Mouse (Mus musculus): ENCODE results near the gene Stat1. TPM values are rescaled to one million over a fixed set of nuclear protein-coding genes. Genes with fewer than 3 reads are reported as not detected.

The Stat1 gene
- polyA plus RNA-seq, 1 experiment from 2014 or later = 15.0 TPM

DNA sequence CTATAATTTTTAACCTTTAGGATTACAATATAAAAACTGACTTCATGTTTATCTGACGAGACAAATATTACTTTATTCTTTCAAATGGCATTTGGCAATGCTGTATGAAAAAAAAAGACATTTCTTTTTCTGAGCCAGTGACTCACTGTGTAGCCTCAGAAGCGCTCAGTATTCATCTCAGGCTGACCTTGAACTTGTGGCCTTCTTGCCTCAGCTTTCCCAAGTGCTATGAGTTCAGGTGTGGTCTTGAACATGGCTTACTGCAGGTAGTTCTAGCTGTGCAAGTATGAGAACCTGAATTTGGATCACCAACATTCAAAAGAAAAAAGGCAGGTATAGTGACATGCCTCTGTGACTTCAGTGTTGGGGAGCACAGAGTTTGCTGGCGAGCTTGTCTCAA is 1.8 kb downstream of the Stat1 start:
- H3K4me1 ChIP-seq (ENCODE audit: control insufficient read depth, insufficient read depth, low read length) = no peaks in the 10 kb centered on the region
- no peaks in the 10 kb centered on the region for H3K27me3 ChIP-seq (ENCODE audit: control insufficient read depth, insufficient read depth, low read length)
- no peak overlapping the region for H3K4me3 ChIP-seq (ENCODE audit: low read depth, low read length)
- no peaks in the 10 kb centered on the region for H3K9me3 ChIP-seq (ENCODE audit: control insufficient read depth, low read length)
- WGBS = 89% methylated on average over 3 of the region's 3 CpGs
- no peak overlapping the region for H3K9ac ChIP-seq (ENCODE audit: low read length)
- H3K4me2 ChIP-seq = no peak overlapping the region
- no peaks in the 10 kb centered on the region for H3K36me3 ChIP-seq (ENCODE audit: control insufficient read depth, insufficient read depth, low read length)
- DNase-seq (ENCODE audit: low spot score, missing footprints) = no peak
- no peak for ATAC-seq (ENCODE audit: low FRiP score)
- H3K27ac ChIP-seq (ENCODE audit: low read depth, low read length) = no peak overlapping the region

DNA sequence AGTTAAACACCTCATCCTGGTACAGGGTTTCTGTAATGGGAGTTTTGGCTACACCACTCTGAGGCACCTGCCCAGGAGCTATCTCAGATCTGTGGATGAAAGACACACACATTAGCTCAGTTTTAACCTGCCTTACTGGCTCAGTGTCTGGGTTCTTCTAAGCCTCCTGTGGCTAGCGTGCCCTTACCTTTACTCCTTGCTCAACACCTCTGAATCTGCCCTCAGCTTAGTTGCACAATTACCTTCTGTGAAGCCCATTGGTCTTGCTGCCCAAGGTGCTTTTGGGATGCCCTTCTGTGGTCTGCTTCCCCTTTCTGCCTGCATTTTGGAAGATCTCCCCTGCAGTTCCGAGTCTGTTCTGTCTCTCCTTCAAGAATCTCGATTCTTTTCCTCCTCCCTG is 5.6 kb downstream of the Stat1 start:
- DNase-seq (ENCODE audit: low spot score, missing footprints) (no peak), ATAC-seq (ENCODE audit: low FRiP score) (no peak)
- H3K36me3 ChIP-seq (ENCODE audit: control insufficient read depth, insufficient read depth, low read length) = no peaks in the 10 kb centered on the region
- WGBS = 63% methylated on average over 3 of the region's 3 CpGs
- H3K9ac ChIP-seq (ENCODE audit: low read length) = no peak overlapping the region
- H3K27me3 ChIP-seq (ENCODE audit: control insufficient read depth, insufficient read depth, low read length) = no peaks in the 10 kb centered on the region
- no peak overlapping the region for H3K27ac ChIP-seq (ENCODE audit: low read depth, low read length)
- H3K4me1 ChIP-seq (ENCODE audit: control insufficient read depth, insufficient read depth, low read length) = no peaks in the 10 kb centered on the region
- H3K4me2 ChIP-seq = no peak overlapping the region
- no peaks in the 10 kb centered on the region for H3K9me3 ChIP-seq (ENCODE audit: control insufficient read depth, low read length)
- no peak overlapping the region for H3K4me3 ChIP-seq (ENCODE audit: low read depth, low read length)

DNA sequence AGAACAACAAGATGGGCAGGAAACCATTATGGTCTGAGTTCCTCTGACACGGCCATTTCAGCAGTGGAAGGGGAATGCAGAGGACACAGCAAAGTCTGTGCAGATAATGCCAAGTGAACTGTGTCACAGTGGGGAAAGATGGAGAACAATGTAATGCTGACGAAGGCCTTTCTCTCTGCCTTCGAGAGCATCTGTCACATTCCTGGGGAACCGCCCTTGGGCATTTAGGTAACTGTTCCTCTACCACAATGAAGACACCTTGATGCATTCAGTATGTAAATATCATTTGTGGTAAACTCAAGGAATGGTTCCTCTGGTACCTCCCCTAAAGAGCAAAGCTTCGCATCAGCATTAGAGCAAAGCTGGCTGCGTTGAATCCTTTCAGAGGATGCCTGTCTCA is 8.1 kb downstream of the Stat1 start:
- 90% methylated on average over 6 of the region's 6 CpGs for WGBS
- no peaks in the 10 kb centered on the region for H3K9me3 ChIP-seq (ENCODE audit: control insufficient read depth, low read length)
- no peak overlapping the region for H3K4me3 ChIP-seq (ENCODE audit: low read depth, low read length)
- H3K27ac ChIP-seq (ENCODE audit: low read depth, low read length) = no peak overlapping the region
- H3K9ac ChIP-seq (ENCODE audit: low read length) = no peak overlapping the region
- DNase-seq (ENCODE audit: low spot score, missing footprints) = no peak
- H3K36me3 ChIP-seq (ENCODE audit: control insufficient read depth, insufficient read depth, low read length) = no peaks in the 10 kb centered on the region
- no peaks in the 10 kb centered on the region for H3K4me1 ChIP-seq (ENCODE audit: control insufficient read depth, insufficient read depth, low read length)
- H3K4me2 ChIP-seq = no peak overlapping the region
- H3K27me3 ChIP-seq (ENCODE audit: control insufficient read depth, insufficient read depth, low read length) = no peaks in the 10 kb centered on the region
- no peak for ATAC-seq (ENCODE audit: low FRiP score)

DNA sequence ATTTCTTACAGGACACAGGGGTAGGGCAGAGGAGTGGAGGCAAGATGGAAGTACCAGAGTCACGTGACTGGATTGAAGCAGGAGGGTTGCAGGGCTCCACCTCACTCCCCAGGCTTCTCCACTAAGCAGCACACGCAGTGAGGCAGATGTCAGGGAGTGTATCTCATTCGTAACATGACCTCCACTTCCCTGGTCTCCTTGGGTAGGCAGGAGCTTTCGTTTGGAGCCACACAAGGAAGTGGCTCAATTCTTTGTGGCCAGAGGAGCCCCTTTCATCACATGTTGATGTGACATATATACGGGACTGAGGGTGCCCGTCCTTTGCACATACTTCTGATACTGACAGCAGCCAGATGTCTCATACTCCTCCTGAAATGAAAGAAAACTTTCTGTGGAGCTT is 10.6 kb downstream of the Stat1 start:
- ATAC-seq (ENCODE audit: low FRiP score) (no peak), DNase-seq (ENCODE audit: low spot score, missing footprints) (no peak)
- H3K9ac ChIP-seq (ENCODE audit: low read length) = no peak overlapping the region
- H3K27ac ChIP-seq (ENCODE audit: low read depth, low read length) = no peak overlapping the region
- no peaks in the 10 kb centered on the region for H3K9me3 ChIP-seq (ENCODE audit: control insufficient read depth, low read length)
- H3K4me2 ChIP-seq = no peak overlapping the region
- WGBS = 71% methylated on average over 6 of the region's 6 CpGs
- no peaks in the 10 kb centered on the region for H3K36me3 ChIP-seq (ENCODE audit: control insufficient read depth, insufficient read depth, low read length)
- no peaks in the 10 kb centered on the region for H3K4me1 ChIP-seq (ENCODE audit: control insufficient read depth, insufficient read depth, low read length)
- H3K27me3 ChIP-seq (ENCODE audit: control insufficient read depth, insufficient read depth, low read length) = no peaks in the 10 kb centered on the region
- no peak overlapping the region for H3K4me3 ChIP-seq (ENCODE audit: low read depth, low read length)

DNA sequence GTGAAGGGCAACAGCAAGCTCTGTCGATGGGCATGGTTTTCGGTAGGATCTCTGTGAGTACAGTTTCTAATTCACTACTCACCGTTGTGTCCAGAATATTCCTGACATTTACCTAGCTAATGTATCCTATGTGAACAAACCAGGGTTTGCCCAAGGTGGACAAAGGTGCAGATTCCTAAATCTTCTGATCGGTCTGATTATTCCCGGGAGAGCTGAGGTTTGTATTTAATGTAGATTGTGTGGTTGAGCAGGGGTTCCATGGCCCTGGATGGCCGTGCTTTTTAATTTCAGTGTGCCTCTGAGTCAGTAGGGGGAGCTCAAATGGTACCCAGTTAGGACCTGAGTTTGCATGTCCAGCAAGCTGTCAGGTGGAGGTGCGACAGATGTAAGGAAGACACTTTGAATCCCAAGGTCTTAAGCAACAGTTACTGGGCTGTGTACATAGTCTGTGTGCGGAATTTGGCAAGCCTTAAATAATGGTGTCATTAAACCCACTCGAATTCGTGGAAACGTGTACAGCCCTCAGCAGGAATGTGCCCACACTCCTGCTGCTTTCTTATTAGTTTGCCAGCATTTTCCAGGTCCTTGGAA is 12.6 kb downstream of the Stat1 start:
- H3K27ac ChIP-seq (ENCODE audit: low read depth, low read length) = no peak overlapping the region
- H3K27me3 ChIP-seq (ENCODE audit: control insufficient read depth, insufficient read depth, low read length) = no peaks in the 10 kb centered on the region
- no peaks in the 10 kb centered on the region for H3K36me3 ChIP-seq (ENCODE audit: control insufficient read depth, insufficient read depth, low read length)
- H3K4me2 ChIP-seq = no peak overlapping the region
- no peaks in the 10 kb centered on the region for H3K9me3 ChIP-seq (ENCODE audit: control insufficient read depth, low read length)
- no peak for ATAC-seq (ENCODE audit: low FRiP score)
- WGBS = 85% methylated on average over 11 of the region's 11 CpGs
- no peak overlapping the region for H3K9ac ChIP-seq (ENCODE audit: low read length)
- no peaks in the 10 kb centered on the region for H3K4me1 ChIP-seq (ENCODE audit: control insufficient read depth, insufficient read depth, low read length)
- H3K4me3 ChIP-seq (ENCODE audit: low read depth, low read length) = no peak overlapping the region
- peak; percentile 49 for DNase-seq (ENCODE audit: low spot score, missing footprints)

DNA sequence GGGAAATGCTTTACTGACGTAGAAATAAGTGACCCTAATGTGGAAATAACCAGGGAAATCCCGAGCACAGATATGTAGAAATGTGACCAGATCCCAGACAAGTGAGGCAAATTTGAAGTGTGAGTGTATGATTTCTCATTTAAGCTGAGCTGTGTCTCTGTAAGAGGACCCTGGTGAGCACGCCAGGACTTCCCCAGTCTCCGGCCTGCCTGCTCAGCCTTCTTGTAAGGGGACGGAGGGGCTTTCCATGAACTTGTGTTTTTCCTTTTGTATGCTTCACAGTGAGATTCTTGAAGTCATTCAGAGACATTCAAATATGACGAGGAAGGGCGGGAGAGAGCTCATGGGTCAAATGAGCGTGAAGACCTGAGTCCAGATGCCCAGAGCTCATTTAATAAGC is 14.0 kb downstream of the Stat1 start:
- Histone ChIP-seq H3K27me3 (ENCODE audit: control insufficient read depth, insufficient read depth, low read length) (no peaks in the 10 kb centered on the region), H3K4me1 (ENCODE audit: control insufficient read depth, insufficient read depth, low read length) (0 out of 2 replicates have a peak, but pooled peaks cover 2% of the 10 kb centered on the region), H3K27ac (ENCODE audit: low read depth, low read length) (no peak overlapping the region), H3K9me3 (ENCODE audit: control insufficient read depth, low read length) (no peaks in the 10 kb centered on the region), H3K4me2 (no peak overlapping the region), H3K9ac (ENCODE audit: low read length) (no peak overlapping the region), H3K4me3 (ENCODE audit: low read depth, low read length) (no peak overlapping the region), H3K36me3 (ENCODE audit: control insufficient read depth, insufficient read depth, low read length) (no peaks in the 10 kb centered on the region)
- ATAC-seq (ENCODE audit: low FRiP score) = no peak
- peak; percentile 72 for DNase-seq (ENCODE audit: low spot score, missing footprints)
- 77% methylated on average over 8 of the region's 8 CpGs for whole genome bisulfite sequencing

DNA sequence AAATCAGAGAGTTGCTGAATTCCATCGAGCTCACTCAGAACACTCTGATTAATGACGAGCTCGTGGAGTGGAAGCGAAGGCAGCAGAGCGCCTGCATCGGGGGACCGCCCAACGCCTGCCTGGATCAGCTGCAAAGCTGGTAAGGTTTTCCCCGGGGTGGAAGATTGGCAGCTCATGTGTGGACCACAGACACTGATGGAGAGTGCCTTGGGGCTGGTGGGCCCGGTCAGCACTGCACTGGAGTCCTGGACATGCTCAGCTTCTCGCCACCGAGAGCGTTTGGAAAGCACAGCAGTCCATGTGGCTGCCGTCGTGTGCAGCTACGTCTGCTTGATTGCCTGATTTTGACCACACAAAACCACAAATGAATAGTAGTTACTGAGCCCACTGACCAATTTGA is 18.1 kb downstream of the Stat1 start:
- Histone ChIP-seq H3K27me3 (ENCODE audit: control insufficient read depth, insufficient read depth, low read length) (no peaks in the 10 kb centered on the region), H3K4me1 (ENCODE audit: control insufficient read depth, insufficient read depth, low read length) (0 out of 2 replicates have a peak, but pooled peaks cover 2% of the 10 kb centered on the region), H3K36me3 (ENCODE audit: control insufficient read depth, insufficient read depth, low read length) (no peaks in the 10 kb centered on the region), H3K9me3 (ENCODE audit: control insufficient read depth, low read length) (no peaks in the 10 kb centered on the region), H3K4me3 (ENCODE audit: low read depth, low read length) (no peak overlapping the region), H3K9ac (ENCODE audit: low read length) (no peak overlapping the region), H3K27ac (ENCODE audit: low read depth, low read length) (no peak overlapping the region), H3K4me2 (no peak overlapping the region)
- ATAC-seq (ENCODE audit: low FRiP score) = no peak
- DNase-seq (ENCODE audit: low spot score, missing footprints) = peak; percentile 35
- 88% methylated on average over 16 of the region's 16 CpGs for WGBS

DNA sequence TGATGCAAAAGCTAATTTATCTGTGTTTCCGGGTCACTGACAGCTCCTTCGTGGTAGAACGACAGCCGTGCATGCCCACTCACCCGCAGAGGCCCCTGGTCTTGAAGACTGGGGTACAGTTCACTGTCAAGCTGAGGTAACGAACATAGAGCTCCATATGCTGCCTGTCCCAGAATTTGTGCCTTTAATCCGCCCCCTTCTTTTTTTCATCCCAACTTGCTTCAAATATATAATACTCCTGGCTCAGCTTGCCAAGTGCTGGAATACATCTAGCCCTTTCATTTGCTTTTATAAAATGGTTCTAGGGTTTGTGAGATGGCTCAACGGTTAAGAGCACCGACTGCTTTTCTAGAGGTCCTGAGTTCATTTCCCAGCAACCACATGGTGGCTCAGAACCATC is 21.3 kb downstream of the Stat1 start:
- Histone ChIP-seq H3K36me3 (ENCODE audit: control insufficient read depth, insufficient read depth, low read length) (no peaks in the 10 kb centered on the region), H3K4me3 (ENCODE audit: low read depth, low read length) (no peak overlapping the region), H3K4me2 (no peak overlapping the region), H3K9ac (ENCODE audit: low read length) (no peak overlapping the region), H3K9me3 (ENCODE audit: control insufficient read depth, low read length) (no peaks in the 10 kb centered on the region), H3K27ac (ENCODE audit: low read depth, low read length) (no peak overlapping the region), H3K27me3 (ENCODE audit: control insufficient read depth, insufficient read depth, low read length) (no peaks in the 10 kb centered on the region), H3K4me1 (ENCODE audit: control insufficient read depth, insufficient read depth, low read length) (0 out of 2 replicates have a peak, but pooled peaks cover 2% of the 10 kb centered on the region)
- 90% methylated on average over 9 of the region's 9 CpGs for WGBS
- no peak for DNase-seq (ENCODE audit: low spot score, missing footprints)
- no peak for ATAC-seq (ENCODE audit: low FRiP score)

DNA sequence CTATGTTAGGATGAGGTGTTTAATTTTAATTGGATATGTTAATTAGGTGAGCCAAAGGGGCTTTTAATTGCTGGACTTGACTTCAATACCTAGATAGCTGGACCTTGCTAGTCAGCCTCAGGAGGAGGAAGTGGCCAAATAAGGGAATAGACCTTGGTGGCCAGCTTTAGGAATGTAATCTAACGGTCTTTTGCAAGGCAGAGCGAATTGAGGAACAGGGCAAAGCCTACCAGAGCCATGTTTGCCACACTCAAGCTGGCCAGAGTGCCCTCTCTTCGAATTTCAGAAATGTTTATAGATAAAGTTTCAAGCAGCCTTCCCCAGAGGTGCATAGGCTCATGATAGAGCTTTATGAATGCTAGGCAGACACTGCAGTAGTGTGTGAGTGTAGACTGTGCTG is 22.2 kb downstream of the Stat1 start:
- no peak overlapping the region for H3K27ac ChIP-seq (ENCODE audit: low read depth, low read length)
- H3K4me1 ChIP-seq (ENCODE audit: control insufficient read depth, insufficient read depth, low read length) = 0 out of 2 replicates have a peak, but pooled peaks cover 2% of the 10 kb centered on the region
- no peak overlapping the region for H3K4me3 ChIP-seq (ENCODE audit: low read depth, low read length)
- no peaks in the 10 kb centered on the region for H3K9me3 ChIP-seq (ENCODE audit: control insufficient read depth, low read length)
- WGBS = 74% methylated on average over 3 of the region's 3 CpGs
- H3K36me3 ChIP-seq (ENCODE audit: control insufficient read depth, insufficient read depth, low read length) = no peaks in the 10 kb centered on the region
- no peak overlapping the region for H3K4me2 ChIP-seq
- no peaks in the 10 kb centered on the region for H3K27me3 ChIP-seq (ENCODE audit: control insufficient read depth, insufficient read depth, low read length)
- DNase-seq (ENCODE audit: low spot score, missing footprints) (no peak), ATAC-seq (ENCODE audit: low FRiP score) (no peak)
- H3K9ac ChIP-seq (ENCODE audit: low read length) = no peak overlapping the region
